Mouse (Mus musculus) liver (tissue): ENCODE data around the gene 1810030O07Rik.
"Not testable (repeated sequence)": the region's sequence is repeated elsewhere in the genome, so short reads cannot be mapped to it uniquely, and the experiment has no call there.

ENCODE experiments used
- DNase-seq: peaks from one replicate; pipeline ENCODE4 v3.0.0-alpha.2; 2020; ENCODE audit warnings: mixed read lengths

1810030O07Rik gene

DNA sequence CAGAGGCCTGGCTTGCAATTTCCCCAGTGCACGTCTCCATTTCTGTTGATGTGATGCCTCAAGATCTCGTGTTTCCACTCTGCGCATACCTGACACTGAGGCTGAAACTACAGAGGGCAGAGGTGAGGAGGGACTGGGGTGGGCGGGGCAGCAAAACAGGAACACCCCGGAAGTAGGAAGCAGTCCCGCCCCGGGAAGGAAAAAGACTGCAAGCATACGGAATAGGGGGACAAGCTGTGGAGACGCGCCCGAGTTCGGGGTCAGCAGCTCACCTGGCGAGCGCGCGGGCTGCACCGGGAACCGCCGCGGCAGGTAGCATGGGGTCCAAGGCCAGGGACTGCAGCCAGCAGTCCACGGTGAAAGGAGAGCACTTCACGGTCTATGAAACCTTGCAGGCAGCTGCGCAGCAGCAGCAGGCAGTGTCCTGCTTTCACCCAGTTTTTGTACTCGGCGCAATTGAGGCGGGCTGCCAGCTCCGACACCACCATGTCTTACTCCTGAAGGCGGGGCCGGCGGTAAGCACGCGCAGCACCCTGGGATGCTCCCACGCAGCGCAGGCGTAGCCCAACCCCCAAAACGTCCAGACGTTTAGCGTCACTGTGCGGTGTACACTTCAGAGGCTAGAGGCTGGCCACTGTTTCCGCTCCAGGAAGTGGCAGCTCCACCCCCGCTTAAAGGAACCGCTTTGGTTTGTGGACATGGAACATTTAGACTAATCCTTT lies at the start of gene 1810030O07Rik:
Gene 1810030O07Rik (minus strand): TSS at position 615 of the 722 bp plus-strand sequence.
- peak; percentile 88 for DNase-seq

DNA sequence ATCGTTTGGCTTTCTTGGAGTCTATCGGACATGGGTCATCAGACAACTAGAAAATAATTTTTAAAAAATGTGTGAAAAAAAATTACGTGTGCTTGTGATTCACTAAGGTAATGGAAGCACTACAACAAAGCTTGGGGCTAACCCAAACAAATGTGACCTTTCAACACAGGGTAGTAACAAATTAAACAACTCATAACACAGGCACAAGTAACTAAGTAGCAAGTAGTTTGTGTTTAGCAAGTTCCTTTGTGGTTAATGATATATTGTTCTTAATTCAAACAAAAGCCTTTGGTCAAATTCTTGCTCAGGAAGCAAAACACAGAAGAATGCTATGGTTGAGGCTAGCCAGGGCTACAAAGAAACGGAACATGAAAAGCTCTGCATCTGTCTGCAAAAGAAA lies 42.6 kb upstream of the 1810030O07Rik start:
- no peak for DNase-seq

DNA sequence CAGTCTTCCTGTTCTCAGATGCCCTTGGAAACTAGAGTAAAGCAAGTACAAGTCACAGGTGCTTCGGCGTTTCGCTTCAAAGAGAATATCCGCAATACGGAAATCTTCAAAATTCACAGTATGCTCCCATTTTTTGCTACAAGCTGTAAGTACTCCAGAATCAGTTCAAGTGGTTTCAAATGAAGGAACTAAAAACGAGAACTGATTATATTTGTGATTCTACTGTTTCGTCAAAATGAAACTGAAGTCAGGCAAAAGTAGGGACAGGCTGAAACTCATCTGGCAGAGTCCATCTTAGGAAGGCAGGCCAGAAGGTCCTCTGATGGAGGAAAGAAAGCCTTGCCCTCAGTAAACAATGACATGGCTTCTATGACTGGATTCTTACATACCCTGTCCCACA lies 40.3 kb upstream of the 1810030O07Rik start:
- DNase-seq, result no peak

- no peak for DNase-seq
Observed at GRCm38 (mm10) chrX:12686910-12687309, 13.4 kb upstream of the 1810030O07Rik start.

- DNase-seq, result no peak
Observed at GRCm38 (mm10) chrX:12686071-12686470, 12.6 kb upstream of the 1810030O07Rik start.

- DNase-seq, result peak; percentile 65
Observed at GRCm38 (mm10) chrX:12677396-12677795, 3.9 kb upstream of the 1810030O07Rik start.

DNA sequence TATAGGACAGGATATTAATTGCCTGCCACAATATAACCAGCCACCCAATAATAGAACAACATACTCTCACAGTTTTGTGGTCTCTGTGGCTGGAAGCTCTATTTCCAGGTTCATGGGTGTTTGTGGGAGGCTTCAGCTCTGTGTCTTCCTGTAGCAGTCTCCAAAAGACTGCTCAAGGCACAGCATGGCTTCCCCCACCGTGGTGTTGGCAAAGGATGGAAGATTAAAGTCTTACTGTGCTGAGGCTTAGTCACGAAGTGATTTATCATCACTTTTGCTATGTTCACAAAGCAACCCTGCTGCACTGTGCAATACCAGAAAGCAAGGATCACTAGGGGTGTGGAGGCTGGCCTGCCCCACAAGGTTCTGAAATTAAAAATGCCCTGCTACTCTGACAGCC lies 19.6 kb downstream of the 1810030O07Rik start:
- DNase-seq, result no peak

DNA sequence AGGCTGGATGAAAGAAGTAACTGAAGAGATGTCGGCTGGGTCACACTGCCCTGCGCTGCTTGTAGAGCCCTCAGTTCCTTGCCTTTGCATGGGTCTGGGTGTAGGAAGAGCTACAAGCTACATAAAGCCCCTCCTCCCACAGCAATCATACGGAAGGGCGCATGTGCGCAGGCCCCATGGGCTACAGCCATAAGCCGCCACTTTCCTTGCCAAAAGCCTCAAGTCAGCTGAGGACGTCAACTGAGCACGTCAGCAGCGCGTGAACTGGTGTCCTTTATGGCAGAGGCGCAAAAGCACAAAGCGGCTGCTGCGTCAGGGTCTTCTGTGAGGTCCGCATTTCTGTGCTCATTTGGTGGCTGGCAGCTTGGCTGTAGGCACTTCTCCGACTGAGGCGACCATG lies 21.6 kb downstream of the 1810030O07Rik start:
- DNase-seq, result no peak

DNA sequence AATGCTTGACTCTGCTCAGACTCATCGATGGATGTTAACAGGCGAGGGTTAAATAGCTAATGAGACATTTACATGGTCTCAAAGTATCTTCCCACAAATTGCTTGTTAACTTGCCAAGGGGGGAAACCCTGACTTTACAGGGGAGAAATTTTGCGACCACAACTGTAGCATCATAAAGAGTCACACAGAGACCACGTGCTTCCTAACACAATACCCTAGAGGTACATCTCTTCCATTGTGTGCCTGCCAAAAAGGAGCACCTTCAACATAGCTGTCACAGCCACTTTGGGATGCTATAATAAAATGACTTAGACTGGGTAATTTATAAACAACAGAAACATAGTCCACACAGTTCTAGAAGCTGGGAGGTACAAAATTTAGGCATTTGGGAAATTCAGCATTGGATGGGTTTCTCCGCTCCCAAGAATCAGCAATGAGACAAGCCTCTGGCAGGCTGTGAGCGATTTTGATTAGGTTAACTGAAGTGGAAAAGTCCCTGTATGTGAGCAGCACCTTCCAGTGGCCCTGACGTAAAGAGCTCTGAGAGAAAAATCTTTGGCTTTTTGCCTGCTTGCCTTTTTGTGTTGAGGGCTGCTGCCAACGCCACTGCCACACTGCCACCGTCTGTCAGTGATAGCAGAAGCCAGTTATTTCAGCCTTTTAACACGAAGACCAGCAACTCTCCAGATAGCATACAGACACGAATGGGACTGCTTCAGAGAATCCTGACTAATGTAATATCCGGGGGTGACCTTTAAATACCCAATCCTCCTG lies 27.8 kb downstream of the 1810030O07Rik start:
- DNase-seq, result no peak

DNA sequence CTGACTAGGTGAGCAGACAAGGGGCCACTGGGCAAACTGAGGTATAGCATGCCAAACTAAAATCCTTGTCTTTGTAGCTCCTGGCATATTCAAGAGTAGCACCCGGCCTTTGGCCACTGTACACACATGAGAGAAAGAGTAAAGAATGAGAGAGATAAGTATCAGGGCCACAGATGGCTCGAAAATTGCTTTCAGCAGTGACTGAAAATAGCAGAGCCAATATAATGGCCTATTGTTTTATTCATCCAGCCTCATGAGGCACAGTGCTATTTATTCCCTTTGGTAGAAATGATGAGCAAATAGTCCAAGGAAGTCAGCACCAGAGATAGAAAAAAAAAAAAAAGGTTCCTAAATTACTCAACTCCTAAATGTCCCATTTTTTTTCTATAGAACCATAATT lies 28.5 kb downstream of the 1810030O07Rik start:
- no peak for DNase-seq

DNA sequence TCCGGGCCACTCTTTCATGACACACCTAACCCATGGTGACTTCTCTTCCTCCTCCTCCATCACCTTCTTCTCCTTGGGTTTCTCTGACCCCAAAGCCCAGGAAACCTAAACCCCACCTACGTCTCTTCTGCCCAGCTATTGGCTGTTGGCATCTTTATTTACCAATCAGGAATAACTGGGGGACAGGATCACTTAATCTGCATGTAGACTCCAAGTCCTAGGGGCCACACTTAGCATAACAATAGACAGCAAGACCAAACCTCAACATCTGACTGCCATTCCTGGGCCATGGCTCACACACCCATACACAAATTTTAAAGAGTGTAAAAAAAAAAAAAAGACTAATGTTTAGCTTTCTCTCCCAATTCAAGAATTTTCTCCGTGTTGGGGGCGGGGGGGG lies 48.3 kb downstream of the 1810030O07Rik start:
- no peak for DNase-seq

DNA sequence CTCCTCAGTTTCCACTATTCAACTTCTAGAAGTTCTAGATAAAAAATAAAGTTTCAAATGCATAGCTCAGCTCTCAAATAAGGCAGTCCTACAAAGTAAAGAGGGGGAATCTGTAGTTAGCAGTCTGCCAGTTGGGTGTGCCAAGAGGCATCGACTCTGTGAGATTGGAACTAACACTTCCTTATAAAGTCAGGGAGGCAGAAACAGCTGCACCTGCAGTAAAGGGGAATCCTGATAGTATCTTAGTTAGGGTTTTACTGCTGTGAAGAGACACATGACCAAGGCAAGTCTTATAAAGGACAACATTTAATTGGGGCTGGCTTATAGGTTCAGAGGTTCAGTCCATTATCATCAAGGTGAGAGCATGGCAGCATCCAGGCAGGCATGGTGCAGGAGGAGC lies 61.1 kb downstream of the 1810030O07Rik start:
- DNase-seq, result not testable (repeated sequence)

GRCm38 (mm10) chrX:12611211-12611610 lies 62.3 kb downstream of the 1810030O07Rik start:
- DNase-seq, result no peak

DNA sequence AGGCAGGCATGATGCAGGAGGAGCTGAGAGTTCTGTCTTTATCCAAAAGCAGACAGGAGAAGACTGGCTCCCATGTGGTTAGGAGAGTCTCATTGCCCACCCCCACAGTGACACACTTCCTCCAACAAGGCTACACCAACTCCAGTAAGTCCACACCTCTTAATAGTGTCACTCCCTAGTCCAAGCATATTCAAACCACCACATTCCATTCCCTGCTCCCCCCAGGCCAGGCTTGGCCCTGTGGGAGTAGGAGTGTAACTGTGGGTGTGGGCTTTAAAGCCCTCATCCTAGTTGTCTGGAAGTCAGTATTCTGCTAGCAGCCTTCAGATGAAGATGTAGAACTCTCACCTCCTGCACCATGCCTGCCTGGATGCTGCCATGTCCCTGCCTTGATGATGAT lies 62.9 kb downstream of the 1810030O07Rik start:
- DNase-seq, result not testable (repeated sequence)
